Mouse (Mus musculus) thymus, postnatal 10 days (tissue): ENCODE measurements around the gene Tmem240.
"Not testable (repeated sequence)": the region's sequence is repeated elsewhere in the genome, so short reads cannot be mapped to it uniquely, and the experiment has no call there.

Source experiments
- DNase-seq, 2 experiments: peaks; one replicate each; pipeline ENCODE4 v3.0.0; 2021; ENCODE audit warnings: low spot score in 2 of 2

Gene Tmem240

DNA sequence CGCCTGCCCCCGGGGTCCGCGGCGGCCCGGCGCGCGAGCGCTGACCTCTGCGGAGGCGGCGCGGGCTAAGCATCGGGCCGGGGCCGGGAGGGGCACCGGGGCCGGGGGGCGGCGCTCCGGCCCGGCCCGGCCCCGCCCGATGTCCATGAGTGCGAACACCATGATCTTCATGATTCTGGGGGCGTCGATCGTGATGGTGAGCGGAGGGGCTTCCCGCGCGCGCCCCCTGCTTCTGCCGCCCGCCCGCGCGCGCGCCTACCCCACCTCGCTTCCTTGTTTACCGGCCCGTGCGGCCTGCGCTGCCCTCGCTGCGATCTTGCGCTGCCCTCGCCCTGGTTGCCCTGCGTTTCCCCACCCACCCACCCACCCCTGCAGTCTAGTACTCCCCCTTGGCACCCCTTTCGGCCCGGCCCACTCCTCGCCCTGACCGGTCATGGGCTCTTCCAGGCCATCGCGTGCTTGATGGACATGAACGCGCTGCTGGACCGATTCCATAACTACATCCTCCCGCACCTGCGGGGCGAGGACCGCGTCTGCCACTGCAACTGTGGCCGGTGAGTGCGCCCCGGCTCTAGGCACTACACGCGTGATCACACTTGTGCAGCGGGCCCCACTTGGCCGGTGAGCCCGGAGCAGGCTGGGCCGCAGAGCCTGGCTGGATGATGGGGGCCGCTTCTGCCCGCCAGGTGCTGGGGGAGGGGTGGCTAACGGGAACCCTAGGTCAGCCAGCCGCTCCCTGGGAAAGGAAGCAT is 527 bp downstream of the Tmem240 start:
- DNase-seq = peak; percentile 23 to 62

DNA sequence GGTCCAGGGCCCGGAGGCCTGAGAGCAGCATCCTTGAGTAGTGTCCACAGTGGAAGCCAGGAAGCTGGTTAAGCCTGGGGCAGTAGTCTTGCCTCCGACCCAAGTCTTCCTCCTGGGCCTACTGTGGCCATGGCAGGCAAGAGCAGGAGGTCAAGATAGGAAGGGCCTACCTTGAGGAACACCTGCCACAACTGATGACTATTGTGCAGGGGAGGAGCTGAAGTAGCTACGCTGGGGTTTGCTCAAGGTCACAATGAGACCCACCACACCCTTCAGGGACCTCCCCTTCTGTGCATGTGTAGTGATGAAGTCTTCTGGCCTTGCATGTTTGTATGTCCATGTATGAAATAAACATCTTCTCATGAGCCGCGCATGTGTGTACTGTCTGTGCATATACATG is 1.2 kb downstream of the Tmem240 start:
- DNase-seq = no peak

DNA sequence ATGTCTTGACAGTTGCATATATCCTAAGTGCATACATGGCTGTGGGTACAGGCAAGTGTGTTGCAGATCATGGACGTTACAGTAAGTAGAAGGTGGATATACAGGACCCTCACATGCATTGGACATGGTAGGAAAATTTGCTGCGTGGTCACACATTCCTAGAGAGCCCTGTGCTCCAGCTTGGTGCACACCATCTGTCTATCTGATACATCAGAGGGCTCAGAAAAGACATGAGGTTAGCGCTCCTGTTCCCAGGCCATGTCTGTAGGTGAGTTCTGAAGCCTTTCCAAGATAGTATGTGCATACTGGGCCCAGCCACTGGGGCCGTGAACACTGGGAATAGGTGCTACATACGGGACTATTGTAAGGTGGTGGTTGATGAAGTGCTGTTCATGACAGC is 1.8 kb downstream of the Tmem240 start:
- no peak for DNase-seq

DNA sequence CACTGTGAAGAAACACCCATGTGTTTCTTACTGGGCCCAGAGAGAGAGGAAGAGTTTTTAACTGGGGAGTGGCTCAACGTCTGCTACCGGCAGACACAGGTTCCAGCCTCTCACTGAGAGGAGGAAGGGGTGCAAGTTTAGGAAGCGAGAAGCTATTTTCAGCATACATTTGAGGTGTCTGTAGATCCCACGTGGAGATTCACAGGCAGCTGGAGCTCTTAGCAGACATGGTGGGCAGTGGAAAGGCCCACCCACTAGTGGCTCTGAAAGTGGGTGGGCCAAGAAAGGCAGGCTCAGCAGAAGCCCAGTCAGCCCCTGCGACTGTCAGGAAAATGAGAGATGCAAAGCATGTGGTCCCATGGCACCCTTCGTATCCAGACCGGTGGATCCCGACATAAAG is 3.7 kb downstream of the Tmem240 start:
- no peak for DNase-seq

DNA sequence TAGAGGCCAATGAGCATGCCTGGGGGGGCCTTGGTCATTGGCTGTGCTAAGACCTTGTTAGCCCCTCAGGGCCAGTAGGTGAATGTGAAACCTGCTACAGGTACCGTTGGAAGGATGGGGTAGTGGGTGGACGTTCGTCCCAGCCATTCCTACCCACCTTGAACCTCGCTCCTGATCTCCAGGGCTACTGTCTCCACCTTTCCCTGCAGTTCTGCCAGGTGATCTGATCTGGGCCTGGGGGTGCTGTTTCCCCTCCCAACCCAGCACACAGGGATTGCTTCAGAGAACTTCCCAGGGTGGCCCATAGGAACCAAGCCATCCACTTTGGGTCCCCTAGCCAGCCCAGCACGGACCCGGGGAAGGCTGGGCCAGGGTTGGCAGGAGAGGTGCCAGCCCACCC is 4.6 kb downstream of the Tmem240 start:
- no peak for DNase-seq

DNA sequence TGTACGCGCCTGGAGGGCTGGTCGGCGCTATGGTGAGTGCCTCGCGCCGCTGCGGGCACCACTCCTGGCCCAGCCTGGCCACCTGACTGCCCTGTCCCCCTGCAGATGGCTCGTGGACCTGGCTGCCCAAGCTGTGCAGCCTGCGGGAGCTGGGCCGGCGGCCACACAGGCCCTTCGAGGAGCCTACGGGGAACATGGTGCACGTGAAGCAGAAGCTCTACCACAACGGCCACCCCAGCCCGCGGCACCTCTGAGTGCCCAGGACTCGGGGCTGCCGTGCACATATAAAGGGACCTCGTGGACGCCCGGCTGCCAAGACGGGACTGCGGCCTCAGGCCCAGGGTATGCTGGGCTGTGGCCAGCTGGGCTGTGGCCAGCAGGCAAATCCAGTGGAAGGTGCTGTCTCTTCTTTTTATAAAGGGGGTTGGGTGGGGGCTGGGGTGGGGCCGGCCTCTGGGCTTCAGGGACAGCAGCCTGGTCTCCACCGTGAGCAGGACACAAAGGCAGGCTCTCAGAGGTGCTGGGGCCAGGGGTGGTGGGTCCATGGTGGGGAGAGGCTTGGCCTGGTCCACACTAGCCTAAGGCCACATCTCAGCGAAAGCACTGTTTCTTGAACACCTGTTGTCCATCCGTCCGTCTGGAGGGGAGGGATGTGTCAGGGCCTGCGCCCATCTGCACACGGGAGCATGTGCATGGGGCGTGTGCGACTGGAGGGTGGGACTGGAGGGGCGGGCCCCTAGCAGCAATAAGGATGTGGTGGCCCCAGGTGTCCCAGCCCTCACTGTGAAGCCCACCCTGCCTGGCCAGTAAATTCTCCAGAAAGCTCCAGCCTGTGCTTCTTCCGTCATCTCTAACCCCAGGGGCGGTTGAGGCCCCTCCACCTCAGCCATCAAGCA is 5.4 kb downstream of the Tmem240 start:
- no peak for DNase-seq

DNA sequence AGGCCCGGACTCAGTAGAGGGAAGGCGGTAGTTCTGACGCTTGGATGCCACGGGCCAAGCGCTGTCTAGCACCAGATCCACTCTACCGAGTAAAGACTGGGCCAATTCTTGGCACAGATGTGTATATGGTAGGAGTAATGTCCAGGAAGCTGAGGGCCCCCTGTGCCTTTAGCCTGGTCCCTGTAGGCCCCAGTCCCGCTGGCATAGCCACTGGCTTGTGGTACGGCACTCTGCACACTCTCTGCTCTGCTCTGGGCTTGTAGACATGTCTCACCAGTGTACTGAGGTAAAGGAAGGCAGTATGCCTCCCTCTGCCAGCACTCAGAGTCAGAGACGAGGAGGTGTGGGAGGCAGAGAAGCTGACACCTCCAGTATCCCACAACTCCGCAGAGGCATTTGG is 6.1 kb downstream of the Tmem240 start:
- DNase-seq = not testable (repeated sequence)

DNA sequence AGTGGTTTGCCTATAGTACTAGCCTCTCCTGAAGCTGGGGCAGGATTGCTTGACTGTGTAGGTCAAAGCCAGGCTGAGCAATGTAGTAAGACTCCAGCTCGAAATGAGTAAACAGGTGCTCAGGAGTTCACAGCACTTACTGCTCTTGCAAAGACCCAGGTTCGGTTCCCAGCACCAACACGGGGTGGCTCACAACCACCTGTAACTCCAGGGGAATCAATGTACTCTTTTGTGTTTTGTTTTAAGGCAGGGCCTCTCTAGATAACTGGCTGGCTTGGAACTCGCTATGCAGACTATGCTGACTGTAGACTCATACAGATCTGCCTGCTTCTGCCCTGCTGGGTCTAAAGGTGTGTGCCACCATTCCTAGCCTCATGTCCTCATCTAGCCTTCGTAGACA is 8.1 kb downstream of the Tmem240 start:
- no peak for DNase-seq

DNA sequence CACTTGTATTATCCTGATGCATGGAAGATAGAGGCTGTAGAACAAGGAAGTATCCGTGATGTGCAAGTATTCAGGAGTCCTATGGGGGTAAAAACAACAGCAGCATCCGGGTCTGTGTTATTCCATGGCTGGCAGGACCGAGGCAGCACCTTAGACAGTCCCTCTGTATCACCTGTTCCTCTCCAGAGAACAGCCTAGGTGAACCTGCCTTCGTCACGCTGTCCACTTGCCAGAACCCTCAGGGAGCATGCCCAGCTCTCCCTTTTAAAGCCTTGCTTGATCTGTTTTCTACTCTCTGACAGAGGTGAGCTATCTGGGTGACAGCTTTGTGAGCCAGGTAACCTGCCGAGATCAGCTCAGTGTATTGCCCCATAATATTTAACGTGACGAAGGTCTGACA is 9.9 kb downstream of the Tmem240 start:
- no peak for DNase-seq

DNA sequence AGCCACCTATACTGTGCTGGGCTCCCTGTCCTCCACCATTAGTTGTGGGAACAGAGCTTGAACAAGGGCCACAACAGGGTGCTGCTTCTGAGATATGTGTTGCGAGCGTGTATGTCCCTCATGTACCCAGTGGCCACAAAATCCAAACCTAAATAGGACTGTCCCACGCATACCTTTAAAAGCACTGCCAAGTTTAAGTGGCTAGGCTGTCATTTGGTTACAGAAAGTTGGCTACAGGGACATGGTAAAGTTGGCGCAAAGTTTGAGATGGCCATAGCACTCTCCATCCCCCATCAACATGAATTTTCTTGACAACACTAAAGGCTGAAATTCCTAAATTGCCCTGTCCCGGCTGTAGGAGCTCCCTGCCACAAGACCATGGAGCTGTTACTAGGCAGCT is 10.5 kb downstream of the Tmem240 start:
- DNase-seq = no peak

DNA sequence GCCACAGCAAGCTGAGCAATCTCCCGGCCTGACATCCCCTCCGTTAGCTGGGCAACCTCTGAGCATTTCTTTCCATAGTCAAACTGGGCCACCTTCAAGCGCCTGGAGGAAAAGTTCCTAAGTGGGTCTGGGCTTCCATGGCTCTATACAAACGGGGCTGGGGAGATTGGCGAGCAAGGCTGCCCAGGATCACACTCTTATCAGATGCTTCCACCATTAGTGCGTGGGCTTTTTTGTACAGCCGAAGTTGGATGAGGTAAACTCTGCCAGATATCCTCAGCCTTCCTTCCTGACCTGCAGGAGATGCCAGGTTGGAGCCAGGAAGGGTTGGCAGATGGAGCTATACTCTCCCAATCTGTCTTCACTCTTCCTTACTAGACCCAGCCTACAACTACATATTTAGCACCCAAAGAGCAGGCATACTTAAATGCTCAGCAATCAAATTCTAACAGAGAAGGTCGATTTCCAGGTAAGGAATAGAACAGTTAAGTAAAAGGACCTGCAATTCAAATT is 11.5 kb downstream of the Tmem240 start:
- no peak for DNase-seq

DNA sequence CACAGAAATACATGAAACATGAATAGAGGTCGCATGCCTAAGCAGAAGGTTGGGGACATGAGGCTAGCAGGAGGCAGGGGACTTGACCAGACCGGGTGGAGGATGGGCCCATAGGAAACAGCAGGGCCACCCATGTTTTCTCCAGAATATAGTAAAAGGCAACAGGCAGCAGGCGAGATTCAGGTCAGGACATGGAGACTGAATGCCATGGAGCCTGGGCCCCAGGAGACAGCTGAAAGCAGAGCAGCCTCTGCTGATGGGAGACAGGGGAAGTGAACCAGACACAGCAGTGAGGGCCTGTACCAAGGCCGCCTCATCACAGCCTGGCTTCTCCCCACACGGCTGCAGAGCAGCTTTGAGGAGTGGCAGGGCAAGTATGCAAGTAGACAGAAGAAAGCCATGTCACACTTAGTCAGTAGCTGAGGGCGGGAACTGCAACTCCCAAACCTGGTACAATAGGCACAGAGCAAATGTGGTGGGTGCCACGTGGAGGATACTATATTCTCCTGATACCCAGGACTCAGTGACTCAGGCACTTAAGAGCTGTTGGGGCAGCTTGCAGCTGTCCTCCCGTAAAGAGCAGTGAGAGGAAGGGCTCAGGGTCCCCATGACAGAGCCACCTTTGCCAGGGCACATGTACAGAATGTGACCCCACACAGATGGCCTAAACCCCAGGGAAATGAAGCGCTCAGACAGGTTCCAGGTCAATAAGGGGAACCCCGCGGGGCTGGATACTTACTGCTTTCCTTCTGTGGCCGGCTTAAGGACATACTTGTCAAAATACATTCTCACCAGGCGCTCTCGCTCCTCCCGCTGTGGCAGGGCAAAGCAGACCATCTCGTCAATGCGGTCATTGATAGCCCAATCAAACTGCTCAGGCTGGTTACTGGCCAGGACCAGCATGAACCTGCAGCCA is 12.2 kb downstream of the Tmem240 start:
- no peak for DNase-seq

DNA sequence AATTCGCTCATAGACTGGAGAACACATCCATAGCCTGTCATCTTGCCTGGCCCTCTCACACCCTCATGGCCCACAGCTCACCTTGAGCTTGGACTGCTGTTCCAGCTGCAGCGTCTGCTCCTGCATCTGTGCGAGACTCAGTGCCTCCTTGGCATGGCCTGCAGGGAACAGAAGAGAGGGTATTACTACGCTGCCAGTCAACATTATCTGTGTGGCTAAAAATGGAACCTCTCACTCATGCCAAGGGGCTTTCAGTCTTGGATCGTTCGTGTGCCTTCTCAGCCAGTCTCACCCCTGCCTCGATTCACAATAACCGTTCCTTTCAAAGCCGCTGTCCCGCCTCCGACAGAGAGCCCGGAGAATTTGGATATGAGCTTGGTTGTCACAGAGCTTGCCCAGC is 22.4 kb downstream of the Tmem240 start:
- no peak for DNase-seq

DNA sequence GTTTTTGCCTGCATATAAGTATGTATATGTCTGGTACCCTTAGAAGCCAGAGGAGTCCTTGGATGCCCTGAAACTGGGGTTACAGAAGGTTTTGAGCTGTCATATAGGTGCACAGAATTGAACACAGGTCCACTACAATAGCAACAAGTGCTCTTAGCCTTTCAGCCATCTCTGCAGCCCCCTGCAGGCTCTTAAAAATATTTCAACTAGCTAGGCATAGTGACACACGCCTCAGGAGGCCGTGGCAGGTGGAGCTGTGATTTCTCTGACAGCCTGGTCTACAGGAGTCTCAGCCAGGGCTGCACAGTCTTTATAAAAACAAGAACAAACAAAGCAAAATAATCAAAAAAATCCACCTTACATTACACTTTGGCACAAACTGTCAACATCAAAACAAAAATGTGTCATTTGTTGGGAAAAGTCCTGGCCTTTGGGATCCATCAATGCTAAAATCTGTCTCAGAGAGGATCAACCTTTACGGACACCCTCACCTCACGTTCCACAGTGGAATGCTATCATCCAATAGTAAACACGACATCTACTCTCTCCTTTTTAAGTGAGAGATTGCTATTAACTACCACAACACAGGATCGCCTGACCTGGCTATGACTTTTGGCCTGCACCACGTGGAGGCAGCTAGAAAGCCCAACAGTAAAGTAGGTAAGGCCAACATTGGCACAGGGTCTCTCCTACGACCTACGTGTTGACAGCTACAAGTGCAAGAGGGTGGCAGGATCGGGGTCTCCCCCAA is 25.4 kb downstream of the Tmem240 start:
- peak in 1 of 2 experiments; percentile 48 for DNase-seq

DNA sequence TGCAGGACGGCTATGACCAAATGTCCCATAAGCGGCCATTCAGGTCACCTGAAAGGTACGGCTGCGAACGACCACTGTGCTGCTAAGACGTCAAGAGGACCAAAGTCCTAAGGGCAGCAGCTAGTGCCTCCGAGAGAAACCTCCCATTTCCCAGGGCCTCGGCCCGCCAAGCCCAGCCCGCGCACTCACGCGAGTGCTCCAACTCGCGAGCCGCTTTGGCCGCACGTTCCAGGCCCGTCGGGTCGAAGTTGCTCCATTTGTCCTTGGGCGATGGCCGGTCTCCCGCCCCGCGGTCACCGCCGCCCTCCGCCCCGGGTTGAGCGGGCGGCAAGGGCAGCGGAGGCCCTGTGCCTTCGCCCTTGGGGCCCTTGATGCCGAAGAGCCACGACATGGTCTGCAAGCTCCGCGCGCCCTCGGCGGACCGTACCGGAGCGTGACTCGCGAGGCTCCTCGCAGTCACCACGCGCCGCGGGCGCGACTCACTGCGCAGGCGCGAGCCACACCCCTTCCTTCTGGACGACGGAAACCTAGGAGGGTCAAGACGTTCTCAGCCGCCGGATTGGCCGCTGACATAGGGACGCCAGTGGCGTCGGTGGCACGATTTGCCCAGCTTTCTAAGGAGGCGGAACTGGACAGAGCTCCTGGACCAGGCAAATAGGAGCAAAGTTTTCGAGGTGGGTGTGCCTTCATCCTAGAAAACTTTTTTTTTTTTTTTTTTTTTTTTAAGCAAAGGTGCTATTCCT is 26.2 kb downstream of the Tmem240 start, which contains the start of gene Atad3a:
Gene Atad3a (minus strand): TSS at position 481 of the 743 bp plus-strand sequence.
- peak; percentile 92 to 95 for DNase-seq

DNA sequence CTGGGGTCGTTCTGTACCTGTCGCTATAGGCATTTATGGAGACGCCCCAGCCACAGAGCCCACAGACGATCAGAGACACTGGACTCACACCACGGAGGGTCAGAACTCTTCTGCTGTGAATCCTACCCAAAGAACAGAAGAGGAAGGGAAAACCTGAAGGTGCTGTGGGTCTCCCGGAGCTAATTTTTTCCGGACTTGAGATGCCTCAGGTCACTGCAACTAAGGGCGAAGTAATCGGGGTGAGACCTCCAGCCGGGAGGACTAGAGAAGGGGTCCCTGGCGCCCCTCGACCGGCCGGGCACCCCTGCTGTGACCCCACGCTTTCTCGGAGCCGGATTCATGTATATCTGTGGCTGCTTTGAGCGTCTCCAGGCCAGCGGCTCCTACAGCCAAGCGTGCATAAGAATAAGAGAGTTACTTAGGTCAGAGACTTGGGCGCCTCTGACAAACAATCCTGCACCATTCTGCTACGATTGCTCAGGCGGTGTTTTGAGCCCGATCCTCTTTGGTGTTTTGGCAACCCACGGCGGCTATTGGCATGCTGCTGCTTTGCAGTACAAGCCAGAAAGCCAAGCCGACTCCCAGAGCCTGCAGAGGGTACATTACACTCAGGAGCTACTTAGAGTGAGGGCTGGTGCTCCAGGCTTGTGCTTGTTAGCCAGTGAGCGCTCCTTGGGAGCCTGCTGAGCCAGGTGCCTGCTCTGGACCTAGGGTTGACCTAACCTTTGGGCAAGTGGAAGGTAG is 26.9 kb downstream of the Tmem240 start:
- DNase-seq = no peak

DNA sequence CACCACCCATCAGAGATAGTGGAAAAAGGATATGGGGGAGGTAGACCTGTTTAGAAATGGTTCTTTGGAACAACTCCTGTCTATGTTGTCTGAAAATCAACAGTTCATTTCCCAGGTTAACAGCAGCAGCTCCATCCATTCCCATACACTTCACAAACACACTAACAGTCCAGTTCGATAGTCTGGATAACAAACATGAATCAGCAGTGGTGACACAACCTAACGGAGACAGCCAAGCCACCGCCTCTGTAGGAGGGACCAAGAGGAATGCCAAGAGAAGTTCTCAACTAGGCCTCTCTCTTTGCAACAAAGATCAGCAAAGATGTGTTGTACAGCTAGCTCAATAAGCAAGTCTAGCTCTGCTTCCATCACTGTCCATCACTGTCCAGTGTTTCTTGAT is 27.8 kb downstream of the Tmem240 start:
- no peak for DNase-seq

DNA sequence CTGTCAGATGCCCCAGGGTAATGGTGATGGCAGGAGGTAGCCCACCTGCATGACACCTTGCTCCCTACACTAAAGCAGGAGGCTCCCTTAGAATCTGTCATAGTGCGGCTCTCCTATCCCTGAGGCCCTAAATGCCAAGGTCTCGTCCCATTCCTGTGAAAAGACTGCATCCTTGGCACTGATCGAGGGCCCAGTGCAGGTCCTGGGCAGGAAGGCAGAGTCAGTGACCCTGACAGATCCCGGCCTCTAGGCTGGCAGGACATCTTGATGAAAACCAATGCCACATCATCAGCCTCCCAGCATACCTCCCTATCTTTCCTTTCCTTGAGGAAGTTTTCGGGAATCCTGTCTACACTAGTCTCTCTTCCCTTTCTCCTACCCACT is 34.9 kb downstream of the Tmem240 start:
- no peak for DNase-seq

DNA sequence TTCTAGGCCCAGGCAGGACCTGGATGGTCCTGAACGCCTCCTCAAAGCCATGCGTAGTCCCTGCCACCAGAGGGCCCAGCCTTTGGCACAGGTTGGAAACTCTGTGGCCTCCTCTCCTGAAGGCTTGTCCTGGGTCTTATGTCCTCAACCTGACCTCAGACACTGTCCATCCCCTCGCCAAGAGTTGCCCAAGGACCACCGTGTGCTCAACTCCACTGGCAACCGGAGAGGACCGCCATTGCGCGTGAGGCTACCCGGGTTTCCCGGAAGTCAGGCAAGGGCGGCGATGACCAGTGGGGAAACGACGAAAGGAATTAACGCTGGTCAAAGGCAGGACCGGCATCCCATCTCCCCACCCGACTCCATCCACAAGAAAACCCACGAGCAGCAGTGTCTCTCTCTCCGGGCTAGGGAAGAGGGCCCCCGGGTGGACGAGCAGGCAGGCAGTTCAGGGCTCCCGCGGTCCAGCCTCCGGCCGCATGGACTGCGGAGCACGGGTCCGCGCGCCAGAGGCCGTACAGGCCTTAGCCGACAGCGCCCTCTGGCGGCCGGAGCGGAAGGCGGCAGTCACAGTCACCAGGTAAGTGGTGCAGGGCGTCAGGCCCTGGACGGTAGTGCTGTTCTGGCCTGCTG is 35.4 kb downstream of the Tmem240 start:
- peak; percentile 61 to 86 for DNase-seq
